Mouse (Mus musculus) ES-Bruce4 (cell line): Measurements from ENCODE around the gene Anks1.

Experiments used
- EP300 ChIP-seq: IDR thresholded peaks from 2 replicates; pipeline ENCODE4 v1.6.1; 2011; ENCODE audit warnings: low read depth, low read length; ENCODE audit not compliant: insufficient read depth
- POLR2A ChIP-seq: IDR thresholded peaks from one replicate; pipeline ENCODE4 v1.8.1; 2011; ENCODE audit warnings: low read length; ENCODE audit not compliant: insufficient read depth

DNA sequence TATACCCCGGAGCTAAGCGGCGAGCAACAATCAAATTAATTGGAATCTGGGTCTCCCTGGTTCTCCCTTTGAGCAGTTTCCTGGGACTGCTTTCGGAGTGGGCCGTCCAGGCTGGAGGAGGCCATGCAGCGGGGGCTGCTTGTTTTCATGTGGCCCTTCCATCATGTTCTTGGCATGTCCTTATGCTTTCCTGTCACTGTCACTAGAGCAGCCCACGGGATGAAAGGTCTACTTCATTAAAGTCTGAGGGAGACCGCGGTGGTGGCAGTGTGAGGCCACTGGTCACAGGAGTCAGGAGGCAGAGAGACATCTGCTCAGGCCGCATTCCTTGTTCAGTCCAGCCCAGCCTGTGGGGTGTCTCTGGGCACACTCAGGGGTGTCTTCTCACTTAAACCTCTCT lies 123.1 kb downstream of the Anks1 start:
- TF ChIP-seq EP300, result no peak
- no peak for TF ChIP-seq POLR2A
